Mouse (Mus musculus): ENCODE results near the gene Sec61a2. TPM values are rescaled to one million over a fixed set of nuclear protein-coding genes. Genes with fewer than 3 reads are reported as not detected.

The Sec61a2 gene
- polyA plus RNA-seq, 1 experiment, result 80.0 TPM

DNA sequence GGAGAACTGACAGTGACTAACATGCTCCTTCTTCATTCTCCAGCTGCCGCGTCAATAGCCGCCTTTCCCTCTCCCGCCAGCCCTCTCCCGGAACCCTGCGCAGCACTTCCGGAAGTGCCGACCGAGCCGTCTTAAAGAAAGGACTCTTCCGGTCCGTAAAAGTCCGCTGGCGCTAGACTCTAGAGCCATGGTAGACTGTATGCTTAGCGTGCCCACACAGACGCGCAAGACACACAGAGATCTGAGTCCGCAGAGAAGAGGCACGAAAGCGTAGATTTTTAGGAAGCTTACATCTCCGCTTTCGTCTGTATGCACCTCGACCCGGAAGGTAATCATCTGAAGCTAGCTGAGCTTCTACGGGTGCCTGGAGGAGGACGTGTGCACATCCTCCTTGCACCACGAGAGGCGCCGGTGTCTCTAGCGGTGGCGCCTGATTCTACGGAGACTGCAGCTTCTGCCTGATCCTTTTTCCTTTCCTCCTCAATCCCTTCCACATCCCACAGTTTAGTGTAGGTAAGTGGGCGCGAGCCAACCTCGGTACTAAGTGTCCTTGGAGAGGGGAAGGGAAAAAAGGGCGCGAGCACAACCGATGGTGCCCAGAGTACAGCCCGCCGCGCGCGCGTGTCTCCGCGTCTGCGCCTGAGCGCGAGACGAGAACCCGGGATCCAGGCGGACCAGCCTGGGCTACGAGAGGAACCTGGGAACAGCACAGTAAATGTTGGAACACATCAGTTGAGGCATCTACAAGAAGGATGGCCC lies 50.2 kb downstream of the Sec61a2 start, which contains the start of the genes Nudt5 and Cdc123:
Nudt5 (plus strand) TSS at position 147 of the 759 bp plus-strand sequence.
Cdc123 (minus strand) TSS at position 292 of the 759 bp plus-strand sequence.
- Histone ChIP-seq H3K4me3 (ENCODE audit: insufficient read depth, low read length) (peak within 1 kb of the TSS; percentile 71), H3K27ac (ENCODE audit: insufficient read depth, low read length) (peak within 1 kb of the TSS; percentile 66), H3K4me1 (ENCODE audit: control insufficient read depth, insufficient read depth, low read length) (peaks cover 2% of the 10 kb centered on the region; the same call in 1 of the 2 replicates)
- peak; percentile 72 for TF ChIP-seq POLR2A (IDR thresholded peaks at IDR 0.05; ENCODE audit: low read depth, low read length)
- TF ChIP-seq CTCF (IDR thresholded peaks at IDR 0.05; ENCODE audit: borderline replicate concordance, insufficient read depth, low read length), result peak; percentile 78; the same call in 1 of the 2 replicates

GRCm38 (mm10) chr2:5844181-5844872 lies 50.9 kb downstream of the Sec61a2 start:
- peaks cover 2% of the 10 kb centered on the region; the same call in 1 of the 2 replicates for H3K4me1 ChIP-seq (ENCODE audit: control insufficient read depth, insufficient read depth, low read length)
- TF ChIP-seq CTCF (IDR thresholded peaks at IDR 0.05; ENCODE audit: borderline replicate concordance, insufficient read depth, low read length), result no peak
- TF ChIP-seq POLR2A (IDR thresholded peaks at IDR 0.05; ENCODE audit: low read depth, low read length), result no peak
- H3K27ac ChIP-seq (ENCODE audit: insufficient read depth, low read length), result peak overlapping the region; percentile 66; the same call in 1 of the 2 replicates

GRCm38 (mm10) chr2:5840815-5841214 lies 54.4 kb downstream of the Sec61a2 start:
- TF ChIP-seq POLR2A (IDR thresholded peaks at IDR 0.05; ENCODE audit: low read depth, low read length), result no peak
- no peak for TF ChIP-seq CTCF (IDR thresholded peaks at IDR 0.05; ENCODE audit: borderline replicate concordance, insufficient read depth, low read length)
- H3K27ac ChIP-seq (ENCODE audit: insufficient read depth, low read length), result no peak overlapping the region
- H3K4me3 ChIP-seq (ENCODE audit: insufficient read depth, low read length), result no peak overlapping the region

More at GRCm38 (mm10) chr2:5844181-5844872, 50.9 kb downstream of the Sec61a2 start:
- H3K4me3 ChIP-seq (ENCODE audit: insufficient read depth, low read length), result peak overlapping the region; percentile 71

DNA sequence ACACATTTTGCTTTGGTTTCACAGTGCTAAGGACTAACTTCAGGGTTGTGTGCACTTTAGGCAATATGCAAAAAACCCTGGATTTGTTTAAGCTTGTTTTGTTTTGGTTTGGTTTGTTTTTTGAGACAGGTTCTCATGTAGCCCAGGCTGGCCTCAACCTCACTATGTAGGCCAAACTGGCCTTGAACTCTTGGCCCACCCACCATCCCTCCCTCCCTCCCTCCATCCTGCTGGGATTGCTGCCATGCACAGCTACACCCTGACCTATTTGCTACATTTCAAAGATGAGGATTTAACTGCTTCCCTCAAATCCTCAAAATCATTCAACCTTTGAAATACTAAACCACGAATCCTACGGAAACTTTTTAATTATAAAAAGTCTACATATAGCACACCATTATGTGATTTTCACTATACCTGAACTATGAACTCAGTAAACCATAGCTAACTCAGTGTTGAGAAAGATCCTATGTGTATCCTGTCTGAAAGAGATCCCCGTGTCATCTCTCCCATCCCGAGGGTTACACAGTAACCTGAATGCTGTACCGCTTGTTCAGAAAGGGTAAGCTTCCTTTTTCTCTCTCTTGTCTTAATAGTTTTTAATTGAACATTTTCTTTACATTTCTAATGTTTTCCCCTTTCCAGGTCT lies 69.8 kb downstream of the Sec61a2 start:
- Histone ChIP-seq H3K27ac (ENCODE audit: insufficient read depth, low read length) (no peak overlapping the region), H3K4me1 (ENCODE audit: control insufficient read depth, insufficient read depth, low read length) (no peaks in the 10 kb centered on the region)
- TF ChIP-seq CTCF (IDR thresholded peaks at IDR 0.05; ENCODE audit: borderline replicate concordance, insufficient read depth, low read length), result no peak
- no peak for TF ChIP-seq POLR2A (IDR thresholded peaks at IDR 0.05; ENCODE audit: low read depth, low read length)

More at GRCm38 (mm10) chr2:5840815-5841214, 54.4 kb downstream of the Sec61a2 start:
- peaks cover 2% of the 10 kb centered on the region; the same call in 1 of the 2 replicates for H3K4me1 ChIP-seq (ENCODE audit: control insufficient read depth, insufficient read depth, low read length)

GRCm38 (mm10) chr2:5824685-5825084 lies 70.5 kb downstream of the Sec61a2 start:
- Histone ChIP-seq H3K27ac (ENCODE audit: insufficient read depth, low read length) (no peak overlapping the region), H3K4me3 (ENCODE audit: insufficient read depth, low read length) (no peak overlapping the region), H3K4me1 (ENCODE audit: control insufficient read depth, insufficient read depth, low read length) (no peaks in the 10 kb centered on the region)
- TF ChIP-seq POLR2A (IDR thresholded peaks at IDR 0.05; ENCODE audit: low read depth, low read length) (no peak), CTCF (IDR thresholded peaks at IDR 0.05; ENCODE audit: borderline replicate concordance, insufficient read depth, low read length) (no peak)

More for the DNA sequence above, 69.8 kb downstream of the Sec61a2 start:
- H3K4me3 ChIP-seq (ENCODE audit: insufficient read depth, low read length), result no peak overlapping the region

GRCm38 (mm10) chr2:5824213-5824612 lies 71.0 kb downstream of the Sec61a2 start:
- Histone ChIP-seq H3K27ac (ENCODE audit: insufficient read depth, low read length) (no peak overlapping the region), H3K4me3 (ENCODE audit: insufficient read depth, low read length) (no peak overlapping the region), H3K4me1 (ENCODE audit: control insufficient read depth, insufficient read depth, low read length) (no peaks in the 10 kb centered on the region)
- no peak for TF ChIP-seq CTCF (IDR thresholded peaks at IDR 0.05; ENCODE audit: borderline replicate concordance, insufficient read depth, low read length)
- no peak for TF ChIP-seq POLR2A (IDR thresholded peaks at IDR 0.05; ENCODE audit: low read depth, low read length)

DNA sequence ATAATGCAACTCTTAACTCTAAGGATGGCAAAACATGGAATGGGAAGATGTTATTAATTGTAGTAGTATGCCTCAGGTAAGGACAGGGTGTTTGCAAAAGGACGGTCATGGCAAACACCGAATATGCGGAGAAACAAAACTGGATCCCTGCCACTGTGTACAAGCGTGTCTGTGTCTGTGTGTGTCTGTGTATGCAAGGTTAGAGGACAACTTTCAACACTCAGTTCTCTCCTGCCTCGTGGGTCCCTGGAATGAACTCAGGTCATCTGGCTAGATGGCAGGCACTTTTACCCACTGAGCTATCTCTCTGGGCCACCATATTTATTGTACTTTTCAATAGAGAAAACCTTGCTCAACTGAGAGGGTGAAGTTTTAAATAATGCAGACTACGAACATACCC lies 72.8 kb downstream of the Sec61a2 start:
- TF ChIP-seq POLR2A (IDR thresholded peaks at IDR 0.05; ENCODE audit: low read depth, low read length), result no peak
- no peak for TF ChIP-seq CTCF (IDR thresholded peaks at IDR 0.05; ENCODE audit: borderline replicate concordance, insufficient read depth, low read length)
- Histone ChIP-seq H3K4me1 (ENCODE audit: control insufficient read depth, insufficient read depth, low read length) (no peaks in the 10 kb centered on the region), H3K4me3 (ENCODE audit: insufficient read depth, low read length) (no peak overlapping the region), H3K27ac (ENCODE audit: insufficient read depth, low read length) (no peak overlapping the region)

DNA sequence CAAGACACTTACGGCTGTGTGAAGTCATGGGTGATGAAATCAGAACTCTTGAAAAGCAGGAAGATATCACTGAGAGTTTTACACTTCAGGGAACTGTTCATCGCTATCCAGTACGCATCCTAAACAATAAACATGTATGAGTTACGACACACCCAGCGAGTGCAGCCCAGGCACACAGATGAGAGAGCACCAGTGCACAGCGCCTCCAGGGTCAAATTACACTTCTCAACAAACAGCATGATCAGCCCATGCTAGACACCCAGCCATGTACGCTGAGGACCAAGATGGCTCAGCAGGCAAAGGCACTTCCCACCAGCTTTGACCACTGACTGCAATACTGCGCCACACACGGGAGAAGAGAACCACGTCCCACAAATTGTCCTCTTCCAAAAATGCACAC lies 74.0 kb downstream of the Sec61a2 start:
- TF ChIP-seq POLR2A (IDR thresholded peaks at IDR 0.05; ENCODE audit: low read depth, low read length), result no peak
- no peak for TF ChIP-seq CTCF (IDR thresholded peaks at IDR 0.05; ENCODE audit: borderline replicate concordance, insufficient read depth, low read length)
- no peaks in the 10 kb centered on the region for H3K4me1 ChIP-seq (ENCODE audit: control insufficient read depth, insufficient read depth, low read length)
- no peak overlapping the region for H3K27ac ChIP-seq (ENCODE audit: insufficient read depth, low read length)
- no peak overlapping the region for H3K4me3 ChIP-seq (ENCODE audit: insufficient read depth, low read length)

Other genes with a start within 250 kb of the Sec61a2 start
- 4.0 and 4.3 TPM in 2 replicates for gene Camk1d, start 180.9 kb downstream of the Sec61a2 start, polyA plus RNA-seq (2011; ENCODE audit: insufficient read length, low read depth, missing spikeins)
- gene Nudt5, start 50.4 kb downstream of the Sec61a2 start, polyA plus RNA-seq (2011; ENCODE audit: insufficient read length, low read depth, missing spikeins), result 86.6 and 89.6 TPM in 2 replicates
- gene Cdc123, start 50.3 kb downstream of the Sec61a2 start, polyA plus RNA-seq (2011; ENCODE audit: insufficient read length, low read depth, missing spikeins), result 159 and 172 TPM in 2 replicates
- gene Gm13199, start 32.5 kb downstream of the Sec61a2 start, polyA plus RNA-seq (2011; ENCODE audit: insufficient read length, low read depth, missing spikeins), result 0.90 TPM in 1 of 2 replicates, not detected in the other
- gene Dhtkd1, start 47.4 kb upstream of the Sec61a2 start, polyA plus RNA-seq (2011; ENCODE audit: insufficient read length, low read depth, missing spikeins), result 3.0 and 3.3 TPM in 2 replicates
- 30.6 and 34.4 TPM in 2 replicates for gene Upf2, start 56.0 kb upstream of the Sec61a2 start, polyA plus RNA-seq (2011; ENCODE audit: insufficient read length, low read depth, missing spikeins)
- 0.14 and 0.32 TPM in 2 replicates for gene Proser2, start 234.8 kb upstream of the Sec61a2 start, polyA plus RNA-seq (2011; ENCODE audit: insufficient read length, low read depth, missing spikeins)